Mouse (Mus musculus): ENCODE data around the gene Tnfrsf13c. TPM values are rescaled to one million over a fixed set of nuclear protein-coding genes. Genes with fewer than 3 reads are reported as not detected.

Tnfrsf13c gene
- total and polyA plus RNA-seq, 3 experiments: 204 to 287 (median 257) TPM

- TF ChIP-seq KAT2A (IDR thresholded peaks at IDR 0.05; ENCODE audit: insufficient replicate concordance, low read length): 0 out of 2 replicates have a peak, but pooled peaks have one; percentile 65
- peak; percentile 61; the same call in 1 of the 2 replicates for TF ChIP-seq RCOR1 (conservative IDR thresholded peaks at IDR 0.05; ENCODE audit: low read depth, low read length)
- no peak for TF ChIP-seq RAD21 (IDR thresholded peaks at IDR 0.05; ENCODE audit: low read depth, low read length)
- TF ChIP-seq POLR2A (IDR thresholded peaks at IDR 0.05; ENCODE audit: low read depth, low read length): peak; percentile 55
- TF ChIP-seq EP300 (IDR thresholded peaks at IDR 0.05; ENCODE audit: low read length): peak; percentile 90
- no peak for TF ChIP-seq CTCF (conservative IDR thresholded peaks at IDR 0.05 in 1 of 2, IDR thresholded peaks at IDR 0.05 in 1 of 2; ENCODE audit: low read depth in 2 of 2, low read length in 2 of 2)
- no peak for TF ChIP-seq ZKSCAN1 (IDR thresholded peaks at IDR 0.05; ENCODE audit: borderline replicate concordance, low read depth, low read length)
- TF ChIP-seq ZC3H11A (IDR thresholded peaks at IDR 0.05; ENCODE audit: low read depth, low read length): no peak
Measured at GRCm38 (mm10) chr15:82229542-82230045, 5.4 kb upstream of the Tnfrsf13c start (continued).

- H3K27me3 ChIP-seq (replicated peaks): no peaks in the 10 kb centered on the region
- H3K9me3 ChIP-seq (replicated peaks; ENCODE audit: low read length): no peaks in the 10 kb centered on the region
- no peak overlapping the region for H3K9ac ChIP-seq (ENCODE audit: insufficient read depth, low read depth)
- peak overlapping the region in 1 of 3 experiments; percentile 12 for H3K4me3 ChIP-seq (replicated peaks in 1 of 3; ENCODE audit: low read depth in 2 of 3, low read length in 2 of 3, poor library complexity in 1 of 3)
- no peak overlapping the region for H3K4me2 ChIP-seq (ENCODE audit: insufficient read depth, low read depth, poor library complexity, severe bottlenecking)
- H3K36me3 ChIP-seq (replicated peaks in 1 of 2; ENCODE audit: control insufficient read depth in 1 of 2, insufficient read depth in 1 of 2, low read length in 1 of 2): peaks cover 5 to 10% of the 10 kb centered on the region in 2 experiments
- peaks cover 18% of the 10 kb centered on the region for H3K79me2 ChIP-seq (replicated peaks; ENCODE audit: control insufficient read depth, extremely low read depth, insufficient read depth, poor library complexity, severe bottlenecking)
- in situ Hi-C loops (cut with MboI; ENCODE audit: low pct_ligation_motif_present, low pct_unique_long_range_greater_than_20kb, low sequenced_read_pairs): no loop called here
- TF ChIP-seq PAX5 (IDR thresholded peaks at IDR 0.05; ENCODE audit: low read length) (no peak), CTCF (conservative IDR thresholded peaks at IDR 0.05 in 1 of 2, IDR thresholded peaks at IDR 0.05 in 1 of 2; ENCODE audit: low read depth in 2 of 2, low read length in 2 of 2) (no peak), TCF12 (IDR thresholded peaks at IDR 0.05; ENCODE audit: low read depth, low read length) (no peak), ZNF384 (IDR thresholded peaks at IDR 0.05; ENCODE audit: low read depth, low read length) (no peak), ETS1 (conservative IDR thresholded peaks at IDR 0.05; ENCODE audit: low read depth, low read length) (no peak), ELF1 (IDR thresholded peaks at IDR 0.05; ENCODE audit: low read depth, low read length) (no peak), RAD21 (IDR thresholded peaks at IDR 0.05; ENCODE audit: low read depth, low read length) (no peak), IRF4 (IDR thresholded peaks at IDR 0.05; ENCODE audit: low read depth, low read length) (no peak), ZC3H11A (IDR thresholded peaks at IDR 0.05; ENCODE audit: low read depth, low read length) (no peak), MEF2A (IDR thresholded peaks at IDR 0.05; ENCODE audit: borderline replicate concordance, low read depth, low read length) (no peak), ZKSCAN1 (IDR thresholded peaks at IDR 0.05; ENCODE audit: borderline replicate concordance, low read depth, low read length) (no peak), MAFK (IDR thresholded peaks at IDR 0.05; ENCODE audit: insufficient replicate concordance, low read length) (no peak), HCFC1 (IDR thresholded peaks at IDR 0.05; ENCODE audit: low read depth, low read length) (no peak), GABPA (IDR thresholded peaks at IDR 0.05; ENCODE audit: insufficient replicate concordance, low read depth, low read length) (no peak), CHD1 (IDR thresholded peaks at IDR 0.05; ENCODE audit: low read depth, low read length) (no peak), NELFE (IDR thresholded peaks at IDR 0.05; ENCODE audit: low read depth, low read length) (no peak), BHLHE40 (IDR thresholded peaks at IDR 0.05; ENCODE audit: low read depth, low read length) (no peak), KAT2A (IDR thresholded peaks at IDR 0.05; ENCODE audit: insufficient replicate concordance, low read length) (no peak)
- H3K4me1 ChIP-seq (ENCODE audit: control insufficient read depth in 1 of 2, insufficient read depth in 2 of 2): peaks cover 32 to 73% of the 10 kb centered on the region in 2 experiments
- H3K27ac ChIP-seq (ENCODE audit: insufficient read depth, low read depth): no peak overlapping the region; the same call in 1 of the 2 replicates
- no peak for DNase-seq (ENCODE audit: extremely low read depth)
- dilution Hi-C loops (cut with MboI; ENCODE audit: extremely low pct_ligation_motif_present, extremely low pct_unique_long_range_greater_than_20kb, low sequenced_read_pairs): no loop called here
Measured at GRCm38 (mm10) chr15:82225769-82226168, 1.6 kb upstream of the Tnfrsf13c start.

Data from CH12.LX (cell line).